Mouse (Mus musculus) heart, embryonic 15.5 days (tissue): ENCODE results near the gene Ggact. TPM values are rescaled to one million over a fixed set of nuclear protein-coding genes. Genes with fewer than 3 reads are reported as not detected.
A peak's percentile ranks its signal among the peaks of the same experiment; 100 is the strongest.

ENCODE experiments used
- ATAC-seq: fragments of 200-750 bp; cut with Nextera tagmentation; replicated peaks from 2 replicates; pipeline ENCODE4 v1.8.0; 2017; ENCODE audit warnings: low read depth, moderate TSS enrichment; ENCODE audit not compliant: insufficient number of reproducible peaks, insufficient read depth, low FRiP score
- H3K27ac ChIP-seq: fragments of 300-500 bp; sonication (generic); 2 replicates; pipeline ENCODE4 v1.5.1; 2015; ENCODE audit warnings: mild to moderate bottlenecking, inconsistent platforms
- H3K27me3 ChIP-seq: fragments of 300-500 bp; sonication (generic); 2 replicates; pipeline ENCODE4 v1.6.1; 2015; ENCODE audit warnings: inconsistent platforms
- H3K36me3 ChIP-seq: fragments of 300-500 bp; sonication (generic); 2 replicates; pipeline ENCODE4 v1.6.1; 2015; ENCODE audit warnings: mild to moderate bottlenecking, inconsistent platforms
- H3K4me1 ChIP-seq: fragments of 300-500 bp; sonication (generic); replicated peaks from 2 replicates; pipeline ENCODE4 v1.6.1; 2015; ENCODE audit warnings: inconsistent platforms
- H3K4me2 ChIP-seq: fragments of 300-500 bp; sonication (generic); 2 replicates; pipeline ENCODE4 v1.6.1; 2015; ENCODE audit warnings: inconsistent platforms, mild to moderate bottlenecking, moderate library complexity
- H3K4me3 ChIP-seq: fragments of 300-500 bp; sonication (generic); 2 replicates; pipeline ENCODE4 v1.5.1; 2015; ENCODE audit warnings: mild to moderate bottlenecking, inconsistent platforms
- H3K9ac ChIP-seq: fragments of 300-500 bp; sonication (generic); 2 replicates; pipeline ENCODE4 v1.6.1; 2015; ENCODE audit warnings: mild to moderate bottlenecking, inconsistent platforms
- H3K9me3 ChIP-seq: fragments of 300-500 bp; sonication (generic); replicated peaks from 2 replicates; pipeline ENCODE4 v1.6.1; 2016; ENCODE audit warnings: inconsistent platforms
- WGBS: fragments of 180-500 bp; shearing (Covaris S2); methylation state at CpG from one replicate; pipeline ENCODE4 v1.1.7; 2015; ENCODE audit warnings: mixed read lengths; 5-methylcytosine and 5-hydroxymethylcytosine counted together
- polyA plus RNA-seq: library from polyadenylated mRNA; unstranded; fragments of >200 nt; fragmentation: Nextera tagmentation; extraction: Ambion mirVana; gene quantifications from 2 replicates; pipeline ENCODE4 v1.2.1, GENCODE M21; 2015

The Ggact gene
- polyA plus RNA-seq, 1 experiment from 2014 or later = 15.0 TPM

DNA sequence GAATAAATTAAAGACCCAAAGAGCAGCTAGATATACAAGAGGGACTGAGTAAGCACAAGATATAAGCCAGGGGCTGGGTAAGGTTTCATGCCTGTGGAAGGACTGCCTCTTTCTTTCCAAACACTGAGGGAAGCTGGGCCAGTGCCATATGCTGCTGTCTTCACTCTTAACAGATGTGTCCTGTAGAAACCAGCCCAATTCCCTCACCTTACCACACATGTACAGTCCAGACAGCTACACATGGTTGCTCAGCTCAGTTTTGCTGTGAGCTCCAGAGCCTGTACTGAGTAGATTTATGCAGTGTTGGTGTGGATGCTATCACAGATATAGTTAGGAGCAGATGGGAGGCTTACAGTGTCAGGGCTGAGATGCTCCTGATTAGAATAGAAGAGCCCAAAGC is 12.9 kb downstream of the Ggact start:
- Histone ChIP-seq H3K9ac (no peak overlapping the region), H3K9me3 (no peaks in the 10 kb centered on the region), H3K4me3 (no peak overlapping the region), H3K36me3 (no peaks in the 10 kb centered on the region), H3K27me3 (no peaks in the 10 kb centered on the region), H3K27ac (no peak overlapping the region), H3K4me1 (peaks cover 27% of the 10 kb centered on the region), H3K4me2 (no peak overlapping the region)
- ATAC-seq = no peak

GRCm38 (mm10) chr14:122898550-122898949 is 15.0 kb downstream of the Ggact start:
- no peaks in the 10 kb centered on the region for H3K36me3 ChIP-seq
- no peaks in the 10 kb centered on the region for H3K27me3 ChIP-seq
- H3K4me1 ChIP-seq = peaks cover 20% of the 10 kb centered on the region
- no peak overlapping the region for H3K4me2 ChIP-seq
- H3K4me3 ChIP-seq = no peak overlapping the region
- H3K27ac ChIP-seq = no peak overlapping the region
- H3K9me3 ChIP-seq = no peaks in the 10 kb centered on the region
- ATAC-seq = no peak
- H3K9ac ChIP-seq = no peak overlapping the region

GRCm38 (mm10) chr14:122896106-122896505 is 17.5 kb downstream of the Ggact start:
- Histone ChIP-seq H3K9ac (no peak overlapping the region), H3K36me3 (no peaks in the 10 kb centered on the region), H3K27ac (no peak overlapping the region), H3K4me1 (0 out of 2 replicates have a peak, but pooled peaks cover 3% of the 10 kb centered on the region), H3K9me3 (no peaks in the 10 kb centered on the region), H3K4me2 (no peak overlapping the region), H3K4me3 (no peak overlapping the region), H3K27me3 (no peaks in the 10 kb centered on the region)
- 88% methylated on average over 1 of the region's 1 CpGs for WGBS
- ATAC-seq = no peak

DNA sequence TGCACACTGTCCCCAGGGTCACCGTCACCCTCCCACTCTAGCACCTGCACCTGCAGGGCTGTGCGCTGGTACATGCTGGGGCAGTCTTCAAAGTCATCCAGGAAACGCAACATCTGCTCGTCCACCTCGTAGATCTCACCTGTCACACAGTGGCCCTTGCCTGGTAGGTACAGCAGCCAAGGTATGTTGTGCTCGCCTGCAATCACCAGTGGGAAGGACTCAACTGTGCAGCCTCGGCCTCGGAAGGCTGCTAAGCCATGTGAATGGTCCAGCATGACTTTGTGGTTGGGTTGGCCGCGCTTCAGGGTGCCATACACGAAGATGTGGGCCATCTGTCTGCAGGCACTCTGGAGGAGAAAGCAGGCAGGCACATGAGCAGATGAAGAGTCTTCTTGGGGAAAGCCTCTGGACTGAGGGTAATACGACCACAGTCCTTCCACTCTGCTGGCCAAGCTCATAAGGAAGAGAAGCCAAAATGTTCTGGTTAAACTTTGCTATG is 22.0 kb downstream of the Ggact start:
- H3K4me1 ChIP-seq = peaks cover 15% of the 10 kb centered on the region
- no peak overlapping the region for H3K4me3 ChIP-seq
- H3K9me3 ChIP-seq = no peaks in the 10 kb centered on the region
- H3K27me3 ChIP-seq = no peaks in the 10 kb centered on the region
- H3K4me2 ChIP-seq = no peak overlapping the region
- WGBS = 94% methylated on average over 12 of the region's 12 CpGs
- no peak for ATAC-seq
- H3K36me3 ChIP-seq = no peaks in the 10 kb centered on the region
- H3K27ac ChIP-seq = no peak overlapping the region
- H3K9ac ChIP-seq = no peak overlapping the region

DNA sequence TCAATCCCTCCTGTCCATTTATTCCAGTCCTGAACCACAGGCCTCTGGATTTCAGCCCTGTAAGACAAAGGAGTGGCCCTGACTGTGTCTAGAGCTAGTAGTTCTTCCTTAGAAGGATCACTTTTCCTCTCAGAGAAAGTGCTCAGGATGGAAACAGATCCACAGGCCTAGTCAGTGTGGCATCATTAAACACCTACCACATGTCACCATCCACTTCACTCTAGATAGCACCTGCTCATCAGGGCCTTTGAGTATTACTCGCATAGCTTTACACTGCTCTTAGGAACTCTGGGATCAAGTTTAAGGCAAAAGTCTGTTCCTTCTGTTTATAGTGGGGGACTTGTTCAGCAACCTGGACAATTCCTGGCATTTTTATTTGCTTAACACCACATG is 25.1 kb downstream of the Ggact start:
- 39% methylated on average over 1 of the region's 1 CpGs for WGBS
- Histone ChIP-seq H3K36me3 (no peaks in the 10 kb centered on the region), H3K4me1 (peaks cover 19% of the 10 kb centered on the region), H3K9me3 (no peaks in the 10 kb centered on the region), H3K27ac (peak overlapping the region; percentile 32; the same call in 1 of the 2 replicates), H3K4me3 (no peak overlapping the region), H3K9ac (no peak overlapping the region), H3K27me3 (no peaks in the 10 kb centered on the region), H3K4me2 (no peak overlapping the region)
- ATAC-seq = no peak

GRCm38 (mm10) chr14:122887702-122888479 is 25.7 kb downstream of the Ggact start:
- ATAC-seq = peak; percentile 47; the same call in 1 of the 2 replicates
- Histone ChIP-seq H3K4me3 (no peak overlapping the region), H3K9ac (no peak overlapping the region), H3K4me2 (no peak overlapping the region), H3K9me3 (no peaks in the 10 kb centered on the region), H3K4me1 (peaks cover 19% of the 10 kb centered on the region), H3K27ac (peak overlapping the region; percentile 32; the same call in 1 of the 2 replicates), H3K27me3 (no peaks in the 10 kb centered on the region), H3K36me3 (no peaks in the 10 kb centered on the region)
- 58% methylated on average over 3 of the region's 3 CpGs for WGBS

GRCm38 (mm10) chr14:122887278-122887677 is 26.3 kb downstream of the Ggact start:
- Histone ChIP-seq H3K27ac (no peak overlapping the region), H3K36me3 (no peaks in the 10 kb centered on the region), H3K9me3 (no peaks in the 10 kb centered on the region), H3K9ac (no peak overlapping the region), H3K4me1 (peaks cover 19% of the 10 kb centered on the region), H3K4me3 (no peak overlapping the region), H3K27me3 (no peaks in the 10 kb centered on the region), H3K4me2 (no peak overlapping the region)
- ATAC-seq = no peak
- WGBS = 84% methylated on average over 1 of the region's 1 CpGs

DNA sequence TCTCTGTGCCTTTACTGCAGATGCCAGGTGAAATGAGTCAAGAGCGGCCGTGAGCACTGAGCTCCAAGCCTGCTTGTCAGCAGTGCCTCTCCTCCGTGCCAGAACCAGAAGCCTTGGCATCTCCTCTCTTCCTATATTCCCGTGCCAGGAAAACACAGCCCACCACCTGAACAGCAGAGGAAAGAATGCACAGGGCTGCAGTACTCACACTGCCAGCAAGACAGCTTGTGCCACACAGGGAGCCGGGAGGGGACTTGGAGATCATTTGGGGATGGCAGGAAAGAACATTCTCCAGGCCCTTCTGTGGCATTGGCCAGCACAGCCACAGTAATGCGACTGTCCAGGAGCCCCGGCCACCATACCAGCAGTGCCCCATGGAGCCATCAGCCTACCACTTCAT is 27.7 kb downstream of the Ggact start:
- Histone ChIP-seq H3K36me3 (no peaks in the 10 kb centered on the region), H3K27me3 (no peaks in the 10 kb centered on the region), H3K4me3 (no peak overlapping the region), H3K4me1 (peaks cover 19% of the 10 kb centered on the region), H3K9ac (no peak overlapping the region), H3K9me3 (no peaks in the 10 kb centered on the region), H3K27ac (no peak overlapping the region), H3K4me2 (no peak overlapping the region)
- ATAC-seq = no peak
- 81% methylated on average over 7 of the region's 7 CpGs for WGBS

DNA sequence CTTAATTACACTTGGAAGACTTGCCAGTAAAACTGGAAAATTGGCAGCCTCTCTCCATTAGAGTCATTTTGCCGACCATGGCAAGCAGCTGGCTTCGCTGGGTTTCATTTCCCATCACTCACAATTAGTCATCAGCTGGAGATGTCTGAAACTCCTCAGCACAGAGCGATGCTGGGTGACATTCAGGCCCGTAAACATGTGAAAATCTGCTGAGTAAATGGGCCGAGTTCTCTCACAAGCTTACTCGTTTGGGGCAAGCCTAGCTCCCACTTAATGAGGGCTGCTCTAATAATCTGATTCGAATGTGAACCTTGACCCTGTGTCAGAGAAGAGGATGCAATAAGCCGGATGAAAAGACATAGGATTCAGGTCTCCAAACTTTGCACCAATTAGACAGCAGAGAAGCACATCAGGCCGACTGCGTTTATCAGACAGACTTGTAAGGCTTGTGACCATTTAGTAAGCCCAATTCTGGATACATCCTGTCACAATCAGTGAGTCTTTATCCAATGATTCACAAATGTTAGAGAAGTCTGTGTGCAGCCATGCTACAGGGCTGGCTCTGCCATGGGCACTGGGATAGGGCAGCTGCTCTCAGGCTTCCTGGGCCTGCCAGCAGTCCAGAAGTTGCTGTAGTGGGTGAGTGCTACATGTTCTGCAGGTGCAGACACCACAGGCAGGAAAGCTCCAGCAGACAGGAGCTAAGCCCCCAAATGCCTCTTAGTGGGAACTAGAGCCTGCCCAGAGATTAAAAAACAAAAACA is 29.6 kb downstream of the Ggact start:
- no peak overlapping the region for H3K4me2 ChIP-seq
- no peak overlapping the region for H3K4me3 ChIP-seq
- WGBS = 59% methylated on average over 10 of the region's 10 CpGs
- no peak overlapping the region for H3K9ac ChIP-seq
- no peaks in the 10 kb centered on the region for H3K27me3 ChIP-seq
- H3K9me3 ChIP-seq = no peaks in the 10 kb centered on the region
- H3K27ac ChIP-seq = no peak overlapping the region
- H3K4me1 ChIP-seq = peaks cover 19% of the 10 kb centered on the region
- H3K36me3 ChIP-seq = no peaks in the 10 kb centered on the region
- no peak for ATAC-seq

GRCm38 (mm10) chr14:122883410-122883806 is 30.1 kb downstream of the Ggact start:
- WGBS = 79% methylated on average over 4 of the region's 4 CpGs
- no peak for ATAC-seq
- Histone ChIP-seq H3K4me1 (peaks cover 15% of the 10 kb centered on the region), H3K27ac (no peak overlapping the region), H3K4me2 (no peak overlapping the region), H3K27me3 (no peaks in the 10 kb centered on the region), H3K9me3 (no peaks in the 10 kb centered on the region), H3K9ac (no peak overlapping the region), H3K36me3 (no peaks in the 10 kb centered on the region), H3K4me3 (no peak overlapping the region)

DNA sequence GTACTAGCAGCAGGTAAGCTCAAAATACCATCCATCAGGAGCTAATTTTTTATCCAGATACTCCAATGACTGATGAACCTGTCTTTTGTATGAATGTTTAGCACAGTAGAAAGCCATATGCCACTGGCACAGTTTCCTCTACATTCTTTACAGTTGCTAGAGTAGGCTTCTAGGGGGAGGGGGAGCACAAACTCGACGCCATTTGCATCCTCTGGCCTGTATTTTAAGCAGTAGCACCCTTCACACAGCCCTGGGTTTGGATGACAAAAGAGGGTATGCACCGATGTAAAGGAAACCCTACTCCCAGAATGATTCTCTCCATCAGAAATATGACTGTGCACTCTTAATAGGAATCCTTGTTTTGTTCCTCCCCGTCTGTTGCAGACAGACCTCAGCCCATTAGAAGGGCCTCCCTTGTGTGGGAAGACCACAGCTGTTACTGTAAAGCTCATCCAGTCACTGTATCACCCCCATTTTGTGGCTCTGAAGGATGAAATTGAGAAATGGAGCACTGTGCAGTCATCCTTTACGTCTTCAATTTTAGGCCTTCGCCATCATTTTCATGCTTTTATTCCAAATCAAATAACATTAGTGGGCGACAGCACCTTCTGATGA is 30.7 kb downstream of the Ggact start:
- Histone ChIP-seq H3K27me3 (no peaks in the 10 kb centered on the region), H3K4me3 (no peak overlapping the region), H3K36me3 (no peaks in the 10 kb centered on the region), H3K4me1 (peaks cover 10% of the 10 kb centered on the region), H3K27ac (no peak overlapping the region), H3K4me2 (no peak overlapping the region), H3K9me3 (no peaks in the 10 kb centered on the region), H3K9ac (no peak overlapping the region)
- 76% methylated on average over 7 of the region's 7 CpGs for WGBS
- ATAC-seq = no peak
